Mouse (Mus musculus) heart, embryonic 15.5 days (tissue): Measurements from ENCODE around the gene Fkbp6. TPM values are rescaled to one million over a fixed set of nuclear protein-coding genes. Genes with fewer than 3 reads are reported as not detected.

Experiments
- ATAC-seq: fragments of 200-750 bp; cut with Nextera tagmentation; replicated peaks from 2 replicates; pipeline ENCODE4 v1.8.0; 2017; ENCODE audit warnings: low read depth, moderate TSS enrichment; ENCODE audit not compliant: insufficient number of reproducible peaks, insufficient read depth, low FRiP score
- H3K27ac ChIP-seq: fragments of 300-500 bp; sonication (generic); 2 replicates; pipeline ENCODE4 v1.5.1; 2015; ENCODE audit warnings: mild to moderate bottlenecking, inconsistent platforms
- H3K27me3 ChIP-seq: fragments of 300-500 bp; sonication (generic); 2 replicates; pipeline ENCODE4 v1.6.1; 2015; ENCODE audit warnings: inconsistent platforms
- H3K36me3 ChIP-seq: fragments of 300-500 bp; sonication (generic); 2 replicates; pipeline ENCODE4 v1.6.1; 2015; ENCODE audit warnings: mild to moderate bottlenecking, inconsistent platforms
- H3K4me1 ChIP-seq: fragments of 300-500 bp; sonication (generic); replicated peaks from 2 replicates; pipeline ENCODE4 v1.6.1; 2015; ENCODE audit warnings: inconsistent platforms
- H3K4me2 ChIP-seq: fragments of 300-500 bp; sonication (generic); 2 replicates; pipeline ENCODE4 v1.6.1; 2015; ENCODE audit warnings: inconsistent platforms, mild to moderate bottlenecking, moderate library complexity
- H3K4me3 ChIP-seq: fragments of 300-500 bp; sonication (generic); 2 replicates; pipeline ENCODE4 v1.5.1; 2015; ENCODE audit warnings: mild to moderate bottlenecking, inconsistent platforms
- H3K9ac ChIP-seq: fragments of 300-500 bp; sonication (generic); 2 replicates; pipeline ENCODE4 v1.6.1; 2015; ENCODE audit warnings: mild to moderate bottlenecking, inconsistent platforms
- H3K9me3 ChIP-seq: fragments of 300-500 bp; sonication (generic); replicated peaks from 2 replicates; pipeline ENCODE4 v1.6.1; 2016; ENCODE audit warnings: inconsistent platforms
- WGBS: fragments of 180-500 bp; shearing (Covaris S2); methylation state at CpG from one replicate; pipeline ENCODE4 v1.1.7; 2015; ENCODE audit warnings: mixed read lengths; 5-methylcytosine and 5-hydroxymethylcytosine counted together
- polyA plus RNA-seq: library from polyadenylated mRNA; unstranded; fragments of >200 nt; fragmentation: Nextera tagmentation; extraction: Ambion mirVana; gene quantifications from 2 replicates; pipeline ENCODE4 v1.2.1, GENCODE M21; 2015

Fkbp6 gene
- polyA plus RNA-seq: 0.15 TPM in 1 of 2 replicates, not detected in the other

DNA sequence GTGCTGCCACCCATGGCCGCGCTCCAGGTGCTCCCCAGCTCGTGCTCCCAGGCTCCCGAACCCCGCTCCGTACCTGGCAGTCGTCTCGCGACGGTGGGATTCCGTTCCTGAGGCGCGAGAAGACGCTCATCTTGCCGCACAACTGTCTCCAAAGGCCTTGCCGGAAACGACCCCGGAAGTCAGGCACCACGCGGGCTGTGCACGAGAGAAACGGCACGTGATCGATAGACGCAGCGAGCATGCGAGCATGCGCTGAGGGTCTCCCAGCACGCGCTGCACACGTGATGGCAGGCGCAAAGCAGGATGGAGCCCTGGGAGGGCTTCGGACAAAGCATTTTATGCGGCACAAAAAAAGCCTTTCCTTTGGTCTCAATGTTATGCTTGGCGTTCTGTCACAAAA is at the start of gene Fkbp6:
Gene Fkbp6 (minus strand): TSS at position 183 of the 400 bp plus-strand sequence.
- Histone ChIP-seq H3K36me3 (no peaks in the 10 kb centered on the region), H3K4me1 (no peaks in the 10 kb centered on the region), H3K9me3 (no peaks in the 10 kb centered on the region), H3K27ac (no peak within 1 kb of the TSS), H3K4me3 (no peak within 1 kb of the TSS), H3K27me3 (peaks cover 33% of the 10 kb centered on the region), H3K9ac (no peak within 1 kb of the TSS), H3K4me2 (no peak within 1 kb of the TSS)
- no peak for ATAC-seq
- 87% methylated on average over 35 of the region's 35 CpGs for WGBS

DNA sequence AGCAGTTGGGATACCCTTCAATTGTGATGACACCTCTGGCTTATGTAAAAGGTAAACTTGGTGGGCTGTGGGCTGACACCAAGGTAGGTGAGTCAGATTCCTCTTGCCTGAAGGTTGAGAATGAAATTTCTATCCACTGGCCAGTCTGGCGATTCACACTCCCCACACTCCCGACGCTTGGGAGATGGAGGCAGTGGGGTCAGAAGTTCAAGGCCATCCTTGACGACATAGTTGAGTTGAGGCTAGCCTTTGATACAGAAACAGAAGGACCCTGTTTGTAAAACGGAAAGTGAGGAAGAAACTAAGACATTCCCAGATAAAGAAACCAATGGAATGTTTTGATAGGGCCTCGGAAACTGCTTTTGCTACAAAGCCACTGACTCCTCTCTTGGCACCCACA is 49.5 kb upstream of the Fkbp6 start:
- WGBS: 37% methylated on average over 6 of the region's 6 CpGs
- Histone ChIP-seq H3K36me3 (no peaks in the 10 kb centered on the region), H3K27ac (no peak overlapping the region), H3K9ac (no peak overlapping the region), H3K9me3 (no peaks in the 10 kb centered on the region), H3K4me2 (no peak overlapping the region), H3K27me3 (no peaks in the 10 kb centered on the region), H3K4me1 (peaks cover 5% of the 10 kb centered on the region), H3K4me3 (no peak overlapping the region)
- no peak for ATAC-seq

DNA sequence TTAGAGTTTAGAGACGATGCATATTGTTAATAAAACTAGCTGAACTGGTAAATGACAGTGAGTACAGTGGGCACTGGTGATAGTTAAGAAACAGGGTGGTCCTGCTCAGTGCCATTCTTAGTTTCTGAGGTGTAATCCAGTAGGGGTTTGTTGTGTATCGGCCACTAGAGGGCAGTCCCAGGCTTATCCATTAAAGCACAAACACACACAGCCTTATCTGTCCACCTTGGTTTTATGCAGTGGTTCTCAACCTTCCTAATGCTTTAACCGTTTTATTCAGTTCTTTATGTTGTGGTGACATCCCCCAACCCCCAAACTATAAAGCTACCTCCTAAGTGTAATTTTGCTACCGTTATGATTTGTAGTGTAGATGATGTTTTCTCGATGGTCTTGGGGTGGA is 46.0 kb upstream of the Fkbp6 start:
- ATAC-seq: no peak
- Histone ChIP-seq H3K27me3 (no peaks in the 10 kb centered on the region), H3K4me1 (peaks cover 15% of the 10 kb centered on the region), H3K27ac (no peak overlapping the region), H3K4me2 (no peak overlapping the region), H3K36me3 (peaks cover 14% of the 10 kb centered on the region), H3K4me3 (no peak overlapping the region), H3K9me3 (no peaks in the 10 kb centered on the region), H3K9ac (no peak overlapping the region)
- 56% methylated on average over 5 of the region's 5 CpGs for WGBS

DNA sequence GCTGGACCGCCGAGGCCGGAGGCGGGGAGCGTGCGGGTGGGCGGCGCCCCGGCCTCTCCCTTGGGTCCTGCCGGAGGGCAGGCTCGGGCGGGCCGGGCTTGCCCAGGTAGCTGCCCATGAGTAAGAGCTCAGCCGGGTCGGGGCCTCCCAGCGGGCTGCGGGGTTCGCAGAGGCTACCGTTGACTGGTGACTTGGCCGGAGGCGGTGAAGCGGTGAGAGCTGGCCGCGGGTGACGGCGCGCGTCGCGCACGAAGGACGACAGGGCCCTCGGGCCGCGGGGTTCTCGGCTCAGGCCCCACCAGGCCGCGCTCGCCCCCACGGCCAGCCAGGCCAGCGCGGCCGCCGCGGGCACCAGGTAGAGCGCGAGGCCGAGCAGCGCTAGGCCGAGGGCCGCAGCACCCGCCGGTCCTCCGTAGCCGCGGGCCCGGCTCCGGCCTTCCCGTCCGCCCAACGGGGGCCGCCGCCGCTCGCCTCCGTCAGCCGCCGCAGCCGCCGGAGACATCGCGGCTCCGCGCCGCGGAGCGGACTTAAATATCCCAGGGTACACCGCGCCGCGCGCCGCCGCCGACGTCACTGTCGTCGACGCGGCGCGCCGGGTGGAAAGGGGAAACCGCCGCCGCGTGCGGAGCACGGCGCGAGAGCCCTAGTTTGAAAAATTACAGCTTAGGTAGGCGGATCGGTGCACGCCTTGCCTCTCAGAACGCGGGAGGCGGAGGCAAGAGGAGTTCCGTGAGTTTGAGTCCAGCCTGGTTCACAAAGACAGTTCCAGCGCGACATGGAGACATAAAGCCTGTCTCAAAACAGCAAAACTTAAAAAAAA is 44.4 kb upstream of the Fkbp6 start, which contains the start of gene Pom121:
Gene Pom121 (minus strand): TSS at position 543 of the 820 bp plus-strand sequence.
- Histone ChIP-seq H3K9me3 (no peaks in the 10 kb centered on the region), H3K4me1 (peaks cover 15% of the 10 kb centered on the region), H3K27ac (peak within 1 kb of the TSS; percentile 90), H3K4me3 (peak within 1 kb of the TSS; percentile 74), H3K9ac (peak within 1 kb of the TSS; percentile 91), H3K4me2 (peak within 1 kb of the TSS; percentile 89), H3K36me3 (peaks cover 28% of the 10 kb centered on the region), H3K27me3 (no peaks in the 10 kb centered on the region)
- WGBS: under 1% methylated on average over 110 of the region's 110 CpGs
- ATAC-seq: peak; percentile 85

DNA sequence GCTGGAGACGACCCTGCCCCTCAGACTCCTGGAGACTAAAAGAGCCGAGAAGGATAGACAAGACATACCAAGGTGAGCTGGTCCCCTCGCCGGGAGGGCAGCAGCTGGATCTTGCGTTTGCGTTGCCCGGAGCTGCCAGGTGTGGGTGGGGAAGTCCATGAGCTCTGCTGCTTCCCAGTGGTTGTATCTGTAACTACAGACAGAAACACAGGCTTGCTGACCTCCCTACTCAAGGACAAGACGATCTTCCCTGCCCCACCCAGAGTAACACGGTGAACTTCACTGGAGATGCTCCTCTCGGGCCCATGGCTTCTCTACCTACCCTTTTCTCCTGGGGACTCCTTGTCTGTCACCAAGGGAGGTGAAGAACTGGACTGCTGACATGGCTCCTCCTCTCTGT is 33.9 kb upstream of the Fkbp6 start:
- Histone ChIP-seq H3K4me2 (no peak overlapping the region), H3K27ac (no peak overlapping the region), H3K9ac (no peak overlapping the region), H3K36me3 (peaks cover 93% of the 10 kb centered on the region), H3K4me3 (no peak overlapping the region), H3K9me3 (no peaks in the 10 kb centered on the region), H3K4me1 (no peaks in the 10 kb centered on the region), H3K27me3 (no peaks in the 10 kb centered on the region)
- ATAC-seq: no peak
- 82% methylated on average over 10 of the region's 10 CpGs for WGBS

DNA sequence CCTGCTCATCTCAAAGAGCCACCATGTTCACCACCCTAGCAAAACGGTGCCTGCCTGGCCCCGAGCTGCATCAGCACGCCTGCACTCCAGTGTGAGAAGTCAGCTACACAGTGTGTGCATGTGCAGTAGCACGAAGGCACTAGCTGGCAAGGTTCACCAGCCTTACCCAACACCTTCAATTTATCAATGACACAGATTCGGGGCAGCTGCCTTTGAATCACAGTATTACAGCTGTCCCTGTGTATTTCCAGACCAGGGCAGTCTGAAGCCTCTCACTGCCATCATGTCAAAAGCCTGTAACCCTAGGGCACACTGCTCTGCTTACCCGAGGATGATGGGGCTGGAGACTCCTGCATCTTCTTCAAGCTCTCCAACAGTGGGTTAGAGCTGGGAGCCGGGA is 32.9 kb upstream of the Fkbp6 start:
- Histone ChIP-seq H3K9me3 (no peaks in the 10 kb centered on the region), H3K4me2 (no peak overlapping the region), H3K4me3 (no peak overlapping the region), H3K4me1 (no peaks in the 10 kb centered on the region), H3K27me3 (no peaks in the 10 kb centered on the region), H3K9ac (no peak overlapping the region), H3K36me3 (peaks cover 95% of the 10 kb centered on the region), H3K27ac (no peak overlapping the region)
- ATAC-seq: no peak
- 89% methylated on average over 7 of the region's 7 CpGs for WGBS

DNA sequence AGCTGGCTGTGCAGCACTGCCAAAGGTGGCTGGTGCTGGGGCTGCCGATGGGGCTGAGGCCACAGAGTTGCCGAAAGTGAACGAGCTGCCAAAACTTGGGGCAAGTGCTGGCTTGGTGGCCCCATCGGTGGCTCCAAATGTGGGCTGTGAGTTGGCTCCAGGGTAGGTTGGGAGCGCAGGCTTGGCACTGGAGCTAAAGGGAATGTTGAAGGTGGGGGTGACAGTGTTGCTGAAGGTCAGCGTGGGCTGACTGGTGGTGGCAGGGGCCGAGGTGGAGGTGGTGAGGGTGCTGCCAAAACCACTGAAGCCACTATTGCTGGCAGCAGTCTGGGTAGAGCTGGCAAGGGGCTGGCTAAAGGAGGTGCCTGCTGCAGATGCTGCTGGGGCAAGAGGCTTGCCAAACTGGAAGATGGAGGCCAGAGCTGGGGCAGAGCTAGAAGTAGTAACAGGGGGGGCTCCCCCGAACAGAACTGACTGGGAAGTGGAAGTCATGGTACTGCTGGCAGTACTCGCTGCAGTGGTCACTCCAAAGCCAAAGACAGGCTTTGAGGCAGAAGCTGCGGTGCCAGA is 31.6 kb upstream of the Fkbp6 start:
- Histone ChIP-seq H3K4me3 (no peak overlapping the region), H3K27me3 (no peaks in the 10 kb centered on the region), H3K4me1 (no peaks in the 10 kb centered on the region), H3K9ac (no peak overlapping the region), H3K9me3 (no peaks in the 10 kb centered on the region), H3K27ac (no peak overlapping the region), H3K4me2 (no peak overlapping the region), H3K36me3 (peaks cover 94% of the 10 kb centered on the region)
- ATAC-seq: no peak
- 90% methylated on average over 10 of the region's 10 CpGs for WGBS

DNA sequence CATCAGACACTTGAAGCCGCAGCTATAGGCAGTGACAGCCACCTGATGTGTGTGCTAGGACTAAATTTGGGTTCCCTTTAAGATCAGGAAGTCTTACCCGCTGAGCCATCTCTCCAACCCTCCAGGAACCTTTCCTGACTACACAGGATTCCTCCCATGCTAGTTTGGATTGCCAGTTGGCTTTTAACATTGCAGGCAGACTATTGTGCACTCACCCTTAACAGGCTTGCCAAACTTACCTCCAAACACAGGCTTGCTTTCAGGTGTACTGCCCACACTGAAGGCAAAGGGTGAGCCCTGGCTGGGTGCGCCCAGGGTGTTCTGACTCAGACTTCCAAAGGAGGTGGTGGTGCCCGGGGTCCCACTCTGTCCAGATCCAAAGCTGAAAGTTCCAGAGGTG is 30.8 kb upstream of the Fkbp6 start:
- Histone ChIP-seq H3K27ac (no peak overlapping the region), H3K36me3 (peaks cover 97% of the 10 kb centered on the region), H3K4me2 (no peak overlapping the region), H3K4me1 (no peaks in the 10 kb centered on the region), H3K27me3 (no peaks in the 10 kb centered on the region), H3K4me3 (no peak overlapping the region), H3K9me3 (no peaks in the 10 kb centered on the region), H3K9ac (no peak overlapping the region)
- WGBS: 95% methylated on average over 4 of the region's 4 CpGs
- no peak for ATAC-seq

DNA sequence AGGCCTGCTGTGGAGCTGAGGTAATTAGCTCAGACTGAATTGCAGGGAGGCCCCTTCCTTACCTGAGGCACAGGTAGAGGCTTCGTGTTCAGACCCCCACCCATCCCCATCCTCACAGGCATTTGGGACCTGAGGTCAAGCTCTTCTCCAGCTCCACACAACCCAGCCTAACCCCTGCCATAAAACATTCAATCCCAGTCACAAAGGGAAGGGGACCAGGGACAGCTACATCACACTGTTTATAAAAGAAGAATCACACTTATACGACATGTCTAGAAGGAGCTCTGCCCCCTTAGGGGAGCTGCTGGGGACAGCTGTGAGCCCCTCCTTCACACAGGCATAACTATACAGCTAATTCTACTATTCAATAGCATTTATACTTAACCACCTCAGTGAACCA is 26.5 kb upstream of the Fkbp6 start:
- Histone ChIP-seq H3K9ac (no peak overlapping the region), H3K4me1 (peaks cover 9% of the 10 kb centered on the region), H3K36me3 (peaks cover 96% of the 10 kb centered on the region), H3K9me3 (no peaks in the 10 kb centered on the region), H3K4me2 (no peak overlapping the region), H3K27ac (no peak overlapping the region), H3K27me3 (no peaks in the 10 kb centered on the region), H3K4me3 (no peak overlapping the region)
- ATAC-seq: no peak
- WGBS: 74% methylated on average over 2 of the region's 2 CpGs

DNA sequence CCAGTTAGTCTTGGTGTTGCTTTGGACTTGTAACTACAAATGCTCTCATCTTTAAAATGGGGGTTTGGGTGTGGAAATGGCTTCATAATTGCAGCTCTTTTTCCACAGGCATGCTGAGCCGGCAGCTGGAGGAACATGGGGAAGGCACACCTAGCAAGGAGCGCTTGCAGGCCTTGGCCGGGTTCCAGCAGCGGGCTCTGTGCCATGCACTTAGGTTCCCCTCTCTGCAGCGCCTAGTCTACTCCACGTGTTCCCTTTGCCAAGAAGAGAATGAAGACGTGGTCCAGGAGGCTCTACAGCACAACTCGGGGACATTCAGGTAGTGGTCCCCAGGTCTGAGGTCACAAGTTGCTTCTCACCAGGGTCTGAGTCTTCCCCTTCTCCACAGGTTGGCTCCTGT is 25.3 kb upstream of the Fkbp6 start:
- no peaks in the 10 kb centered on the region for H3K27me3 ChIP-seq
- no peak overlapping the region for H3K9ac ChIP-seq
- H3K4me3 ChIP-seq: no peak overlapping the region
- no peak overlapping the region for H3K4me2 ChIP-seq
- H3K4me1 ChIP-seq: peaks cover 16% of the 10 kb centered on the region
- 0 out of 2 replicates have a peak, but pooled peaks have one; percentile 34 for ATAC-seq
- no peaks in the 10 kb centered on the region for H3K9me3 ChIP-seq
- no peak overlapping the region; the same call in 1 of the 2 replicates for H3K27ac ChIP-seq
- 37% methylated on average over 8 of the region's 8 CpGs for WGBS
- peaks cover 85% of the 10 kb centered on the region for H3K36me3 ChIP-seq

DNA sequence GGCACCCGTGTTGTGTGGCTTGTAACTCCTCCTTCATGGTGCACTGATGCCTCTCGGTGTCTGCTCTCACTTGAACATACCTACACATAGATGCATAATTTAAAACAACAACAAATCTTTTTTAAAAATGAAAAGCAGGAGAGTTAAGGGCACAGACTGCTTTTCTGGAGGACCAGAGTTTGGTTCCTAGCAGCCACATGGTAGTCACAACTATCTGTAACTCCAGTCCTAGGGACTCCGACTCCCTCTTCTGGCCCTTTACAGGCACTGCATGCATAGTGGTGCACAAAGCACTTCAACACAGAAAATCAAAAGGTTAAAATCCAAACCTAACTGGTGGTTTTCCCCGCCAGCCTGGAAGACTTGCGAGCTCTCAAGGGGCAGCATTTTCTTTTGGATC is 23.8 kb upstream of the Fkbp6 start:
- Histone ChIP-seq H3K9ac (no peak overlapping the region), H3K4me2 (no peak overlapping the region), H3K4me1 (peaks cover 22% of the 10 kb centered on the region), H3K27ac (no peak overlapping the region), H3K36me3 (peaks cover 70% of the 10 kb centered on the region), H3K27me3 (no peaks in the 10 kb centered on the region), H3K9me3 (no peaks in the 10 kb centered on the region), H3K4me3 (no peak overlapping the region)
- ATAC-seq: no peak
- WGBS: 95% methylated on average over 5 of the region's 5 CpGs
